Mouse (Mus musculus) spleen, adult 2 months (tissue): ENCODE measurements at regions not wholly inside any gene's neighbourhood (a gene's known extent, or its start where the extent isn't known, plus 50 kb on each side); places are given as distances from the start of the nearest gene placed in this dataset.

Experiments
- CTCF ChIP-seq: fragments of 200-500 bp; IDR thresholded peaks from 2 replicates; pipeline ENCODE4 v1.5.1; 2011; ENCODE audit warnings: mild to moderate bottlenecking, inconsistent platforms; ENCODE audit not compliant: insufficient read depth, insufficient read length, insufficient replicate concordance; ENCODE audit errors: extremely low read depth
- POLR2A ChIP-seq: fragments of 200-500 bp; IDR thresholded peaks from 2 replicates; pipeline ENCODE4 v1.6.1; 2011; ENCODE audit warnings: low read depth, low read length, inconsistent platforms

DNA sequence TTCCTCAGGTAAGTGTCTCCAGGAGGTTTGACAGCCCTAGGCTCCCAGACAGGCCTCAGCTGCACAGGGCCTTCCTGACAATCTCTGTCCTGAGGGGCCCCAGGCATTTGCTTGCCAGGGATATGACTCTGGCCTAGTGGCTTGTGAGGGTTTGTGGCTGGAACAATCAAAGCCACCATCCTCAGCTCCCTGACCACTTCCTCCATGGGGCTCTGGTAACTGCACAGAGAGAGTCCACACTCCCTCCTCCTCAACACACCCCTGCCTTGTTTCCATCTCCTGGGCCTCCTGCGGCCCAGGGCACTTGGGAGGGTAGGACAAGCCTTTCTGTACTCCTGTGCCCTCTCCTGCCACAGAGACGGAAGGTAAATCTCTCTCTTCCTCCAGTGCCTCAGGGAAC, 144.6 kb downstream of the Zfp36l2 start:
- TF ChIP-seq POLR2A = no peak
- no peak for TF ChIP-seq CTCF
